Mouse (Mus musculus) limb, embryonic 13.5 days (tissue): ENCODE data around the gene 4930402K13Rik. TPM values are rescaled to one million over a fixed set of nuclear protein-coding genes. Genes with fewer than 3 reads are reported as not detected.

ENCODE experiments used
- polyA plus RNA-seq: library from polyadenylated mRNA; unstranded; fragments of >200 nt; fragmentation: Nextera tagmentation; extraction: Ambion mirVana; gene quantifications from 2 replicates; pipeline ENCODE4 v1.2.1, GENCODE M21; 2015

The 4930402K13Rik gene
- polyA plus RNA-seq, 1 experiment from 2014 or later, result not detected

Other genes starting within 250 kb of the 4930402K13Rik start
- gene Gm5751, start 230.3 kb upstream of the 4930402K13Rik start, polyA plus RNA-seq, result not detected in 2 replicates
- 5.2 and 5.6 TPM in 2 replicates for gene B630019K06Rik, start 212.2 kb upstream of the 4930402K13Rik start, polyA plus RNA-seq
- gene Fthl17b, start 141.6 kb upstream of the 4930402K13Rik start, polyA plus RNA-seq, result not detected in 2 replicates
- gene Fthl17c, start 128.0 kb upstream of the 4930402K13Rik start, polyA plus RNA-seq, result not detected in 2 replicates
- gene Fthl17d, start 117.8 kb upstream of the 4930402K13Rik start, polyA plus RNA-seq, result not detected in 2 replicates
- not detected in 2 replicates for gene Fthl17e, start 71.1 kb upstream of the 4930402K13Rik start, polyA plus RNA-seq
- gene Fthl17f, start 41.5 kb upstream of the 4930402K13Rik start, polyA plus RNA-seq, result not detected in 2 replicates
- gene Lancl3, start 95.3 kb downstream of the 4930402K13Rik start, polyA plus RNA-seq, result 0.87 and 1.1 TPM in 2 replicates
- 0.23 TPM in 1 of 2 replicates, not detected in the other for gene Gm14862, start 152.3 kb downstream of the 4930402K13Rik start, polyA plus RNA-seq
- gene Xk, start 168.2 kb downstream of the 4930402K13Rik start, polyA plus RNA-seq, result 0.92 and 1.0 TPM in 2 replicates
- gene H2al1m, start 179.2 kb downstream of the 4930402K13Rik start, polyA plus RNA-seq, result 0.29 TPM in 1 of 2 replicates, not detected in the other
- not detected in 2 replicates for gene H2al1k, start 246.1 kb downstream of the 4930402K13Rik start, polyA plus RNA-seq